Mouse (Mus musculus) thymus, adult 2 months (tissue): ENCODE measurements around the gene Caskin1. TPM values are rescaled to one million over a fixed set of nuclear protein-coding genes. Genes with fewer than 3 reads are reported as not detected.

ENCODE experiments used
- DNase-seq: peaks from one replicate; pipeline ENCODE4 v3.0.0; 2021
- H3K27ac ChIP-seq: fragments of 200-500 bp; 2 replicates; pipeline ENCODE4 v1.5.1; 2012; ENCODE audit warnings: low read length, control low read depth; ENCODE audit not compliant: control insufficient read depth, insufficient read depth
- H3K27me3 ChIP-seq: fragments of 200-500 bp; 2 replicates; pipeline ENCODE4 v1.6.1; 2012; ENCODE audit warnings: mild to moderate bottlenecking, low read length, moderate library complexity, mixed read lengths; ENCODE audit not compliant: control insufficient read depth, insufficient read depth
- H3K36me3 ChIP-seq: fragments of 200-500 bp; 2 replicates; pipeline ENCODE4 v1.6.1; 2012; ENCODE audit warnings: mild to moderate bottlenecking, low read length, moderate library complexity; ENCODE audit not compliant: control insufficient read depth, insufficient read depth
- H3K4me1 ChIP-seq: fragments of 200-500 bp; replicated peaks from 2 replicates; pipeline ENCODE4 v1.6.1; 2012; ENCODE audit warnings: low read length; ENCODE audit not compliant: control insufficient read depth, insufficient read depth
- H3K4me3 ChIP-seq: fragments of 200-500 bp; 2 replicates; pipeline ENCODE4 v1.5.1; 2012; ENCODE audit warnings: mild to moderate bottlenecking, low read length, control low read depth, moderate library complexity; ENCODE audit not compliant: control insufficient read depth, insufficient read depth
- CTCF ChIP-seq: fragments of 200-500 bp; IDR thresholded peaks from 2 replicates; pipeline ENCODE4 v1.5.1; 2012; ENCODE audit warnings: mild to moderate bottlenecking, control low read depth, low read length, moderate library complexity, borderline replicate concordance; ENCODE audit not compliant: control insufficient read depth, poor library complexity, insufficient read depth; ENCODE audit errors: extremely low read depth
- POLR2A ChIP-seq: fragments of 200-500 bp; IDR thresholded peaks from 2 replicates; pipeline ENCODE4 v1.6.1; 2012; ENCODE audit warnings: mild to moderate bottlenecking, low read length, control low read depth, moderate library complexity; ENCODE audit not compliant: control insufficient read depth, poor library complexity, insufficient read depth; ENCODE audit errors: extremely low read depth
- WGBS: fragments of 180-500 bp; shearing (Covaris S2); methylation state at CpG from one replicate; pipeline ENCODE4 v1.1.7; 2018; 5-methylcytosine and 5-hydroxymethylcytosine counted together
- polyA plus RNA-seq: library from polyadenylated mRNA; depleted of rRNA; stranded (reverse); fragments of >200 nt; gene quantifications from 2 replicates; pipeline ENCODE4 v1.2.3, GENCODE M21; 2012

Caskin1 gene
- polyA plus RNA-seq, 1 experiment, result 0.15 TPM

DNA sequence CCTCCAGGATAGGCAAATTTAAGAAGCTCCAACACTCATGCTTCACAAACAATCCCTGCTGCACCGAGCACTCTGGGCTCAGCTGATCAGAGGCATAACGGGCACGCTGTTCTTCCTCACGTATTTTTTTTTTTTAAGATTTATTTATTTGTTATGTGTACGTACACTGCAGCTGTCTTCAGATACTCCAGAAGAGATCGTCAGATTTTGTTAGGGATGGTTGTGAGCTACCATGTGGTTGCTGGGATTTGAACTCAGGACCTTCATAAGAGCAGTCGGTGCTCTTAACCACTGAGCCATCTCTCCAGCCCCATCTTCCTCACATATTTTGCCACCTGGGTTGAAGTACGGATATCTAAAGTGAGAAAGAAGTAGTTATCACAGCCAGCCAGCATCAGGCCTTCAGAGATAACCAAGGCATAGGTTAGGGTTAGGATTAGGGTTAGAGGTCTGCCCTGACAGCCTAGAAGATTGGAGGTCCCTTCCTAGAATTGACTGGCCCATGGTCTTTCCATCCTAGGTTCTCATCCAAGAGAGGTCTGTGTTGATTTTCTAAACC lies 45.8 kb downstream of the Caskin1 start, which contains the start of gene Rab26:
TSS of gene Rab26 (minus strand) at position 51 of the 559 bp plus-strand sequence.
- Histone ChIP-seq H3K4me1 (peaks cover 18% of the 10 kb centered on the region), H3K27me3 (no peaks in the 10 kb centered on the region), H3K36me3 (no peaks in the 10 kb centered on the region), H3K27ac (no peak within 1 kb of the TSS), H3K4me3 (peak within 1 kb of the TSS; percentile 42)
- DNase-seq, result no peak
- 95% methylated on average over 8 of the region's 8 CpGs for WGBS
- TF ChIP-seq POLR2A, result no peak
- no peak for TF ChIP-seq CTCF

DNA sequence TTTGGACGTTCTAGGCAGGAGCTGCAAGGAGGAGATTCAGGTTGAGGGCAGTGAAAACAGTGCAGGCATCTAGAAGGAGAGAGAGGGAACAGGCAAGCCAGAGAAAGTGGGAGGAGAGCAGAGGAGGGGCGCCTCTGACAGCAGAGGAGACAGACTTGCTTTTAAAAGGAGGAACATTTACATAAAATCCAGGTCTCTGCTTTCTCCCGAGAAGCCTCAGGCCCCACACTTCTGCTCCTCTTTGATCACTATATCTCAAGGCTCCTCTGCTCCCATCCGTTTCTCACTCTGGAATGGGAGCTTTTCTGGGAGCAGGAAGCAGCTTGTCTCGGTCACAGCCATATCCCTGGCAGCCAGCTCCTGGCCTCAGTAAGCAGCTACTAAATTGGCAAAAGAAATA lies 46.9 kb downstream of the Caskin1 start:
- no peak overlapping the region for H3K4me3 ChIP-seq
- no peaks in the 10 kb centered on the region for H3K36me3 ChIP-seq
- H3K27me3 ChIP-seq, result no peaks in the 10 kb centered on the region
- peaks cover 13% of the 10 kb centered on the region for H3K4me1 ChIP-seq
- no peak for DNase-seq
- WGBS, result 85% methylated on average over 5 of the region's 5 CpGs
- no peak overlapping the region for H3K27ac ChIP-seq
- TF ChIP-seq CTCF (no peak), POLR2A (no peak)

DNA sequence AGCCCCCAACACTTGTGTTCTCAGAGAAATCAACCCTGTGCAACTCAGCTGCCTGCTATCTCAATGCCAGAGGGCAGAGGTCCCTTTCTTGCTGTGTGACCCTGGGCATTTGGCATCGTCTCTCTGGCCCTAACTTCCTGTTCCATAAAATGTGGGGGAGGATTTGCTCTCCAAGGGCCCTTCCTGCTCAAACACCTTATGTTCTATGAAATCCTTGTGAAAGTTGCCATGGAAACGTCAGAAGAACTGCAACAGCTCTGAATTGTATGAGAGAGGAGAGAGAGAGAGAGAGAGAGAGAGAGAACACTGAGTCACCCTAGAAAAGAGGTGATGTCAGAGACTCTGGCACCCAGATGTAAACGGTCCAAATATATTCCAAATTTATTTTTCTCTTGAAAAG lies 49.1 kb downstream of the Caskin1 start:
- H3K4me1 ChIP-seq, result peaks cover 13% of the 10 kb centered on the region
- TF ChIP-seq CTCF, result no peak
- TF ChIP-seq POLR2A, result no peak
- no peaks in the 10 kb centered on the region for H3K36me3 ChIP-seq
- H3K27ac ChIP-seq, result no peak overlapping the region
- no peak for DNase-seq
- H3K27me3 ChIP-seq, result no peaks in the 10 kb centered on the region
- WGBS, result 47% methylated on average over 3 of the region's 3 CpGs
- no peak overlapping the region for H3K4me3 ChIP-seq

GRCm38 (mm10) chr17:24538950-24539349 lies 50.5 kb downstream of the Caskin1 start:
- peak; percentile 56 for DNase-seq
- 76% methylated on average over 8 of the region's 8 CpGs for WGBS
- H3K36me3 ChIP-seq, result no peaks in the 10 kb centered on the region
- TF ChIP-seq CTCF (no peak), POLR2A (no peak)
- H3K27me3 ChIP-seq, result no peaks in the 10 kb centered on the region
- H3K4me3 ChIP-seq, result no peak overlapping the region
- H3K4me1 ChIP-seq, result peaks cover 4% of the 10 kb centered on the region; the same call in 1 of the 2 replicates
- H3K27ac ChIP-seq, result no peak overlapping the region

DNA sequence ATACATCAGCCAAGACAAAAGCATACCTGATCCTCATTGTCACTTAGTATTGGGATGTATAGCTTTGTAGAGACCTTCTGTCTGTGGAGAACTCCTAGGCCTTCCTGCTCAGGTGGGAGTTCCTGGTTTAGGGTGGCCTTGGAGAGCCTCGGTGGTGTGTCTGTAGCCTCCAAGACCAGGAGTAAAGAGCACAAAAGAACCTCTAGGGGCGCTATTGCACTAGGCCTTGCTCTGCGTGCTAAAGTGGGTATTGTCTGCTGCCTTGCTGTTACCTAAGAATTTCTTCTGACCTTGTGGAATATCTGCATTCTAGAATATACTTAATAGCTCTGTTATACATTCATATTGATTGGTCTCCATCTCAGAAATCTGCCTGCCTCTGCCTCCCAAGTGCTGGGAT lies 52.0 kb downstream of the Caskin1 start:
- TF ChIP-seq CTCF, result peak; percentile 56; the same call in 1 of the 2 replicates
- no peak for TF ChIP-seq POLR2A
- Histone ChIP-seq H3K27ac (no peak overlapping the region), H3K27me3 (no peaks in the 10 kb centered on the region), H3K4me3 (no peak overlapping the region), H3K4me1 (peaks cover 4% of the 10 kb centered on the region; the same call in 1 of the 2 replicates), H3K36me3 (no peaks in the 10 kb centered on the region)
- 8% methylated on average over 3 of the region's 3 CpGs for WGBS
- peak; percentile 57 for DNase-seq

GRCm38 (mm10) chr17:24544613-24545012 lies 56.2 kb downstream of the Caskin1 start:
- 94% methylated on average over 12 of the region's 12 CpGs for WGBS
- H3K4me3 ChIP-seq, result no peak overlapping the region
- H3K27me3 ChIP-seq, result no peaks in the 10 kb centered on the region
- peaks cover 3% of the 10 kb centered on the region for H3K4me1 ChIP-seq
- H3K27ac ChIP-seq, result no peak overlapping the region
- DNase-seq, result no peak
- no peak for TF ChIP-seq POLR2A
- TF ChIP-seq CTCF, result no peak
- no peaks in the 10 kb centered on the region for H3K36me3 ChIP-seq

- 89% methylated on average over 2 of the region's 2 CpGs for WGBS
- no peak overlapping the region for H3K4me3 ChIP-seq
- H3K4me1 ChIP-seq, result peaks cover 2% of the 10 kb centered on the region; the same call in 1 of the 2 replicates
- no peaks in the 10 kb centered on the region for H3K36me3 ChIP-seq
- no peaks in the 10 kb centered on the region for H3K27me3 ChIP-seq
- TF ChIP-seq POLR2A, result no peak
- TF ChIP-seq CTCF, result no peak
- DNase-seq, result no peak
- no peak overlapping the region for H3K27ac ChIP-seq
These were observed 56.8 kb downstream of the Caskin1 start for GRCm38 (mm10) chr17:24545247-24545646.
